19 mouse cellular contexts compared by ENCODE assay signal in genomic region chr7:109648812-109649594, GRCm38 (mm10). TPM values are rescaled to one million over a fixed set of nuclear protein-coding genes. Genes with fewer than 3 reads are reported as not detected.
DNase-seq lines count a peak whose midpoint lies in the region; ATAC-seq and TF ChIP-seq lines count a peak whose summit lies in the region.
"Had no signal": no experiment of that assay in that cellular context is flagged by ENCODE, and none has a peak within 500 bp of the region (broad histone marks: within the 10 kb centered on the region; RNA-seq: fewer than 3 reads in every experiment).

No protein-coding gene starts in this region.

- H3K4me3 ChIP-seq in C2C12 (ENCODE audit: insufficient read depth, poor library complexity, severe bottlenecking) = no peak overlapping the region
- H3K4me3 ChIP-seq in heart, embryonic 15.5 days = no peak overlapping the region
- no peak overlapping the region for H3K4me3 ChIP-seq in liver, embryonic 13.5 days (replicated peaks)
- H3K4me3 ChIP-seq in hindbrain, embryonic 11.5 days (ENCODE audit: low read depth, low read length) = no peak overlapping the region
- H3K4me3 ChIP-seq: hindbrain, embryonic 13.5 days; neural tube, embryonic 12.5 days had no signal

- H3K4me1 ChIP-seq in heart, embryonic 15.5 days (replicated peaks) = peaks cover 22% of the 10 kb centered on the region
- peaks cover 30% of the 10 kb centered on the region for H3K4me1 ChIP-seq in liver, embryonic 13.5 days (replicated peaks)
- no peaks in the 10 kb centered on the region for H3K4me1 ChIP-seq in hindbrain, embryonic 11.5 days (replicated peaks; ENCODE audit: control insufficient read depth, insufficient read depth, low read length)
- H3K4me1 ChIP-seq: hindbrain, embryonic 13.5 days; neural tube, embryonic 12.5 days had no signal

- H3K27ac ChIP-seq in heart, embryonic 15.5 days = peak overlapping the region; percentile 71
- H3K27ac ChIP-seq in liver, embryonic 13.5 days = no peak overlapping the region; the same call in 1 of the 2 replicates
- no peak overlapping the region for H3K27ac ChIP-seq in hindbrain, embryonic 11.5 days (ENCODE audit: low read depth, low read length)
- H3K27ac ChIP-seq: hindbrain, embryonic 13.5 days; neural tube, embryonic 12.5 days had no signal

- peaks cover 48% of the 10 kb centered on the region for H3K79me2 ChIP-seq in C2C12 (ENCODE audit: control insufficient read depth, insufficient read depth)

- H3K36me3 ChIP-seq in C2C12 (ENCODE audit: control insufficient read depth, insufficient read depth) = no peaks in the 10 kb centered on the region
- H3K36me3 ChIP-seq in heart, embryonic 15.5 days = no peaks in the 10 kb centered on the region
- H3K36me3 ChIP-seq in liver, embryonic 13.5 days = no peaks in the 10 kb centered on the region
- no peaks in the 10 kb centered on the region for H3K36me3 ChIP-seq in hindbrain, embryonic 11.5 days (ENCODE audit: control insufficient read depth, insufficient read depth, low read length)
- H3K36me3 ChIP-seq: hindbrain, embryonic 13.5 days; neural tube, embryonic 12.5 days had no signal

- intact Hi-C loops in heart, postnatal 14 days (cut with DNase I) = no loop called here

- 29% methylated on average over 10 of the region's 10 CpGs for WGBS in heart, embryonic 15.5 days
- 28% methylated on average over 10 of the region's 10 CpGs for WGBS in liver, embryonic 13.5 days (ENCODE audit: insufficient replicate concordance)
- 85% methylated on average over 10 of the region's 10 CpGs for WGBS in hindbrain, embryonic 11.5 days

- H3K9me3 ChIP-seq in heart, embryonic 15.5 days (replicated peaks) = no peaks in the 10 kb centered on the region
- no peaks in the 10 kb centered on the region for H3K9me3 ChIP-seq in liver, embryonic 13.5 days (replicated peaks)
- no peaks in the 10 kb centered on the region for H3K9me3 ChIP-seq in hindbrain, embryonic 11.5 days (ENCODE audit: control insufficient read depth, low read length)
- H3K9me3 ChIP-seq: hindbrain, embryonic 13.5 days; neural tube, embryonic 12.5 days had no signal

- peak overlapping the region; percentile 34; the same call in 1 of the 2 replicates for H3K4me2 ChIP-seq in heart, embryonic 15.5 days
- H3K4me2 ChIP-seq in liver, embryonic 13.5 days = peak overlapping the region; percentile 5; the same call in 1 of the 2 replicates
- H3K4me2 ChIP-seq in hindbrain, embryonic 11.5 days (replicated peaks; ENCODE audit: low read depth, low read length) = no peak overlapping the region
- H3K4me2 ChIP-seq: hindbrain, embryonic 13.5 days; neural tube, embryonic 12.5 days had no signal

- no peak overlapping the region for H3ac ChIP-seq in C2C12 (ENCODE audit: control insufficient read depth, insufficient read length, low read depth)

- peak; percentile 89 for ATAC-seq in heart, embryonic 15.5 days (replicated peaks; ENCODE audit: insufficient number of reproducible peaks, insufficient read depth, low FRiP score, low read depth)
- peak; percentile 78 for ATAC-seq in liver, embryonic 13.5 days (ENCODE audit: low read depth)
- no peak for ATAC-seq in hindbrain, embryonic 11.5 days (ENCODE audit: low FRiP score)
- ATAC-seq: forebrain, embryonic 16.5 days; midbrain, embryonic 16.5 days had no signal

- no peak for TF ChIP-seq CTCF in C2C12 (IDR thresholded peaks at IDR 0.05; ENCODE audit: control insufficient read depth, insufficient read depth, insufficient read length)

- H3K9ac ChIP-seq in heart, embryonic 15.5 days = no peak overlapping the region
- no peak overlapping the region for H3K9ac ChIP-seq in liver, embryonic 13.5 days
- H3K9ac ChIP-seq in hindbrain, embryonic 11.5 days (ENCODE audit: low read depth, low read length) = no peak overlapping the region
- H3K9ac ChIP-seq: hindbrain, embryonic 13.5 days; neural tube, embryonic 12.5 days had no signal

- H3K27me3 ChIP-seq in C2C12 (ENCODE audit: control insufficient read depth, insufficient read depth, insufficient read length) = no peaks in the 10 kb centered on the region
- no peaks in the 10 kb centered on the region for H3K27me3 ChIP-seq in heart, embryonic 15.5 days
- no peaks in the 10 kb centered on the region for H3K27me3 ChIP-seq in liver, embryonic 13.5 days
- H3K27me3 ChIP-seq in hindbrain, embryonic 11.5 days (ENCODE audit: control insufficient read depth, insufficient read depth, low read length) = no peaks in the 10 kb centered on the region
- H3K27me3 ChIP-seq: hindbrain, embryonic 13.5 days; neural tube, embryonic 12.5 days had no signal

- DNase-seq in heart, adult 11 months = peak; percentile 92
- no peak for DNase-seq in heart, postnatal 14 days
- peak; percentile 22 for DNase-seq in liver, embryonic 13.5 days
- DNase-seq in hindbrain, embryonic 11.5 days (ENCODE audit: low spot score) = no peak
- DNase-seq in cerebellum, adult 11 months = no peak
- DNase-seq in MN1 (ENCODE audit: low spot score) = no peak
- DNase-seq: adrenal gland, postnatal 36 days; gastrocnemius, postnatal 10 days; kidney, adult 2 months; kidney, postnatal 36 days; layer of hippocampus, postnatal 36 days; left cerebral cortex, postnatal 4 days; retina, postnatal 1 day had no signal

- peaks cover 12% of the 10 kb centered on the region for H3K79me3 ChIP-seq in C2C12 (ENCODE audit: low read depth)

TF ChIP-seq in C2C12, 6 proteins besides CTCF, POLR2A, EP300 and RAD21:
- TF ChIP-seq USF1 (IDR thresholded peaks at IDR 0.05; ENCODE audit: low read depth) = peak; percentile 36
- no peak for TF ChIP-seq CEBPB (IDR thresholded peaks at IDR 0.05; ENCODE audit: low read depth)
- no peak for TF ChIP-seq MYOG (IDR thresholded peaks at IDR 0.05; ENCODE audit: control insufficient read depth, extremely low read depth, insufficient read length)

RNA-seq across cellular contexts. Expression of gene St5, which starts 54.4 kb away (rescaled TPM):
- total RNA-seq in heart, postnatal 14 days (2021) = 10 to 100 TPM; 33.5 to 35.2 TPM
- polyA plus RNA-seq in C2C12 (2012; fragmentation: generic; extraction: Trizol) = 28.6 TPM
- 30.4 and 35.5 TPM in 2 replicates for polyA plus RNA-seq in heart, embryonic 15.5 days (2015; fragmentation: Nextera tagmentation; extraction: Ambion mirVana)
- polyA plus RNA-seq in liver, embryonic 13.5 days (2015; fragmentation: Nextera tagmentation; extraction: Ambion mirVana) = 16.5 and 20.3 TPM in 2 replicates
- 32.5 and 39.7 TPM in 2 replicates for polyA plus RNA-seq in hindbrain, embryonic 11.5 days (2014; fragmentation: Nextera tagmentation; extraction: Ambion mirVana)

RNA-seq across cellular contexts. Expression of gene Akip1, which starts 54.5 kb away (rescaled TPM):
- total RNA-seq in heart, postnatal 14 days (2021) = 10 to 100 TPM; 12.1 to 12.4 TPM
- polyA plus RNA-seq in C2C12 (2012; fragmentation: generic; extraction: Trizol) = 7.0 TPM
- 31.6 and 33.2 TPM in 2 replicates for polyA plus RNA-seq in heart, embryonic 15.5 days (2015; fragmentation: Nextera tagmentation; extraction: Ambion mirVana)
- 51.9 and 53.3 TPM in 2 replicates for polyA plus RNA-seq in liver, embryonic 13.5 days (2015; fragmentation: Nextera tagmentation; extraction: Ambion mirVana)
- polyA plus RNA-seq in hindbrain, embryonic 11.5 days (2014; fragmentation: Nextera tagmentation; extraction: Ambion mirVana) = 19.0 and 22.2 TPM in 2 replicates

Comparison
In these comparisons a context has a peak if more than half of its experiments do, and no peak if none do; other contexts are left out.
1. DNase-seq: peak in heart, adult 11 months (single experiment) and liver, embryonic 13.5 days (single experiment); none in heart, postnatal 14 days (0 of 2), hindbrain, embryonic 11.5 days (single experiment), cerebellum, adult 11 months (single experiment) and MN1 (single experiment).